Mouse (Mus musculus) right cerebral cortex, postnatal 10 days (tissue): Measurements from ENCODE around the gene Pycr2.

Source experiments
- DNase-seq, 2 experiments: peaks; one replicate each; pipeline ENCODE4 v3.0.0; 2021; ENCODE audit warnings: low spot score in 2 of 2

Pycr2 gene

DNA sequence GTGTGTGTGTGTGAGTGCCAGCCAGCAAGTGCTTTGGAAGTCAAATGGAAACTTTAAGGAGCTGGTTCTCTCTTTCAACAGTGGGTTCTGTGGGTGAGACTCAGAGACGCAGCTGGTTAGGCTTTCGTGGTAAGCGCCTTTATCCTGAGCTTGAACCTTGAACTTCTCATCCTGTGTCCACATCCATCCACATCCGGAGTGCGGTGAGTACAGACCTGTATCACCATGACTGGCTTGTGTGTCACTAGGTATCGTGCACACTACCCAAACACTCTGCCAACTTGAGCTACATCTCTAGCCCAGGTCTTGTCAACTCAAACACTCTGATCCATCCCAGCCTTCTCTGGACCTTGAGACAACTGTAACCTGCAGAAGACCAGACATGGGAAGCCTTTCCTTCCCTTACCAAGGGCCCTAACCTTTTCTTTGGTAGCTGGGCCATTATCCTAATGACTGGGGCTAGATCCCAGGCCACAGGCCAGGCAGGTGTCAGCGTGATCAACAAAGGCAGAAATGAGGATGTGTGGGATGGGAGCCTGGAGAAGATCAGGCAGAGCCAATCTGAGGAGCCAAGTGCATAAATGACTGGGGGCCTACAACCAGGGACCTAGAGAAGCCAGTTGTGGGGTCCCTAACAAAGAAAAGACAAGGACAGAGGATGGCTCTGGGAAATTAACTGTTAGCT, 36.8 kb downstream of the Pycr2 start:
- no peak for DNase-seq

DNA sequence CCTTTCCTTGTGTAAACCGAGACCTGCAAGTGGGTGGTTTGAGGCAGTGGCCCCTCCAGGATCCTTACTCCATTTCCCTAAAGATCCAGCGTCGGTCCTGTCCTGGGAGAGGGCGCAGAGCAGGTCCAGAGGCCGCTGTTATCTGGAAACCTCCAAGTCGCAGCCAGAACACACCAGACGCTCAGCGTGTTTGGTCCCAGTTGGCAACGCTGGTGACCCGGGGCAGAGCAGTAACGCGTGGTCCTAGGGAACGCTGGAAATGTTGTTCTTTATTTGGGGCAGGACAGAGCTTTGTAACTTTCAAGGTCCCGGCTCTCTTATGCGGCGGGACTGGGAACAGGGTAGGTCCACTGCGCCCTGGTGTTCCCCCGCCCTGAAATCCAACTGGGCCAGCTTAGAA, 37.6 kb downstream of the Pycr2 start:
- DNase-seq, result no peak

DNA sequence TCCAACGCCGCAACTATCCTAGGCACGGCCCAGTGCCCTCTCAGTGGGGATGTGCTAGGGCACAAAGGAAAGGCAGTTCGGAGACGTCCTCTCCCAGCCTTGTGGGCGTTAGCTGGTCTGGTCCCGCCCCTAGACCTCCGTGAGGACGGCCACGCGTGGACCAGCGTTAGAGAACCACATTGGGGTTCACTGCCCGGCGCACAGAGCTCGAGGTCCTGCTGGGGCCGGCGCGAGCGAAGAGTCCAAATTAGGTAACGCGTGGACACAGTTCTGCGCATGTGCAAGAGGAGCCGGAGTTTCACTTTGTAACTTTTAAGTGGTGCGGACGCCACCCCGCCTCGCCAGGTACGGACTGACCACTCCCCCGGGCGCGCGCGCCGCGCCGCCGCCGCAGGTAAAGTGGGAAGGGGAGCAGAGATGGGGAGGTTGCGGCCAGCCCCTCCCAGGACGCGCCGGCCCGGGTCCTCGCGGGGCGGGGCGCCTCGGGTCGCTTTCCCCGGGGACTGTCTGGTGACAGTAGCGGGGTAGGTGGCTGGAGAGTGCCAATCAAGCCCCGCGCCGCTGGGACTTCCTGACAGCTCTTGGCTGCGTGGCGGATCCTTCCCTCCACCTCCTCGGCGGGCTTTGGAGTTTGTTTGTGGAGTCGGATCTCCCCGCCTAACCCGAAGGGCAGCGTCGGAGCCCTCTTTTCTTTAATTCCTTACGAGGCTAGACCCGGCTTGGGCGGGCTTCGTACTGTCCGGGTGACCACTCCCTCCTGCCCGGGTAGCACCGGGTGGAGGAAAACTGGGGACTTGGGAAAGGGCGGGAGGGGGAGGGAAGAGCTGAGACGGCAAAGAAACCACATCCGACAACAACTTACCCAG, 38.3 kb downstream of the Pycr2 start, which contains the start of gene Tmem63a:
Gene Tmem63a, plus strand, starts transcription at position 179 of the 866 bp plus-strand sequence.
- DNase-seq, result peak; percentile 51 to 54

DNA sequence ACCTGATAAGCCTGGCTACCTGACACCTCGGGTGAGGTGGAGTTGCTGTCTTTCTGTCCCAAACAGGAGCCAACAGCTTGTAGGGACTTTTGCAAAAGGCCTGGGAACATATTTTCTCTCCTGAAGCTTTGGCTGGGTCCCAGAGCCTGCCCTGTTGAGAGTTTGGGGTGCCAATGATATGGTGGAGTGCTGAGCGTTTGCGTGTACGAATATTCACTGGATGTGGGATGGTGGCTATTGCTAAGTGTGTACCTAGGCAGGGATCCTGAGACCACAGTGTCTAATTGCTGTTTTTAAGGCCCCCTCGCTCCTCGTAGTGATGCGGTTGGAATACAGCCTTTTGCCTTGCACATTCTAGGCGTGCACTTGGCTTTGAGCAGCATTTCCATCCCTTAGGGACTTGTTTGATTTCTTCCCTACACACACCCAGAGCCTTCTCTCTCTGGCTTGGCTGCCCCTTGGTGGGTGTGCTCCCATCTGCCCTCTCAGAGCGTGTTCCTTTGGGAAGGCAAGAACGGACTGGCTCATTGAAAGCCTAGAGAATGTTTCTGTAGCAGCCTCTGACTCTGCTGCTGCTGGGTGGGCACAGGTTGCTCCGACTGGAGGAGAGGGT, 39.0 kb downstream of the Pycr2 start:
- no peak for DNase-seq

DNA sequence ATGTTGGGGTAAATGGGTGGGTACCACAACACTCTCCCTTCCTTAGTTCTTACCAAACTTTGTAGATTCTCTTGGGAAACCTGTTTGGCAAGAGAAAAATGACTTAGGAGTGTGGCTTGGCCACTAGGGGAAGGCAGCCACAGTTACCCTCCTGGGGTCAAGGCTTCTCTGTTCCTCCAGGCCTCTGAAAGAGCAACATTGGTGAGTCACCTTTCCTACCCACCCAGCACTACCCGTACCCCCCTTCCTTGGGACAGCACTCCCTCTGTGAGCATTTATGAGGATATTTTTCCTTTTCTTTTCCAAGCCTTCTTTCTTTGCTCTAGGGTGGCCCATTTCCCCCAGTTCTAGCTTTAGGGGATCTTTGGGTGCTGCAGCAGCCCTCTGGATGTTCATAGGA, 39.8 kb downstream of the Pycr2 start:
- no peak for DNase-seq

DNA sequence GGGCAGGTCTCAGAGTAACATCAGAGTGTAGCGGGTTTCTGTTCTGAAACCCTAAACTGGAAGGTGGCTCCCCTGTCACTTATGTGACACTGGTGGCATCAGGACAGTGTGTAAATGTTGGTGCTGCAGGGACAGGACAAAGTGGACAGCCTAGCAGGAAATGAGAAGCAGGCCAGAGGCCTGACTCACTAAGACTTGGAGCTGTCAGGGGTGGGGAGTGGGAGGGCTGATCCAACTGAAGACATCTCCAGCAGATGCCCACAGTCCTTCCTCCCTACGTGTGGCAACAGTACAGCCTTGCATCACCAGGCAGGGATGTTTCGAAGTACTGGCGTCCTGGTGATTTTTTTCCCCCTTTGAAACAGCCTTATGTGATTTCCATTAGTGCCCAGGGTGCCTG, 40.5 kb downstream of the Pycr2 start:
- DNase-seq, result no peak

DNA sequence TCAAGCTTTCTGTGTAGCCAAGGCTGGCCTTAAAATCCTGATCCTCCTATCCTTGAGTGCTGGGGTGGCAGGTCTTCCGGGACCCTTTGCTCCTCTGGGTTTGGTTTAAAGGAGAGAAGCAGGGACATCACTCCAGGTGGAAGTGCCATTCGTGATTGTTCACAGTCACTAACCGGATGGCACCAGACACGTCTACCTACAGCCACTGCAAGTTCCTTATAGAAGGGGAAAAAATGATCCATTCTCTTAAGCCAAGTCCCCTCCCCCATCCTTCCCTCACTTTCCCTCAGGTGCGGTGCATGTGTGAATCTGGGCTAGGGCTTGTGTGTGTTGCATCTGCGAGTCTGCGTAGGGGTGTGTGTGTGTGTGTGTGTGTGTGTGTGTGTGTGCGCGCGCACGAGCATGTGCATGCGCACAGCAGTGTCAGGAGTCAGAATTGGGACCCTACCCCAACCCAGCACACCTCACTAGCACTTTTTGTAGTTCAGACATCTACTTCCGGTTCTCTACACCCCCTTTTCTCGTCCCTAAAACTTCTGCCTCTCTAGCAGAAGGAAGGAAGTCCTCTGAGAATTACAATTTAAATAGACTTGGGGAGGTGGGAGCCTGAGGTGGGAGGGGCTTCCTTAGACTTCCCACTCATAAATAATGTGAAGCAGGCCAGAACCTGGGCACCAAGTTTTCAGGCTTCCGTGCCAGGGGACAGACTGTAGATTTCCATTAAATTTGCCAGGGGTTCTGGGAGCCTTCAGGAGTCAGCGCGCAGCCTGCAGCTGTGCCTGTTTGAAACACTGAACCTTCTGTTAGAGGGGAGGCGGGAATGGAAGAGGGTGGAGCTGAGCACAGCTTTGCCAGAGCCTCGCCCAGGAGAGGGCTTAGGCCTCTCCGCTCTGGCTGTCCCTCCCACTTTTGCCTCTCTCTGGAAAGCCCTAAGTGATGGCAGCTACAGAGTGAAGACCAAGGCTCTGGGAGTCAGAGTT, 41.2 kb downstream of the Pycr2 start:
- peak; percentile 32 to 37 for DNase-seq

DNA sequence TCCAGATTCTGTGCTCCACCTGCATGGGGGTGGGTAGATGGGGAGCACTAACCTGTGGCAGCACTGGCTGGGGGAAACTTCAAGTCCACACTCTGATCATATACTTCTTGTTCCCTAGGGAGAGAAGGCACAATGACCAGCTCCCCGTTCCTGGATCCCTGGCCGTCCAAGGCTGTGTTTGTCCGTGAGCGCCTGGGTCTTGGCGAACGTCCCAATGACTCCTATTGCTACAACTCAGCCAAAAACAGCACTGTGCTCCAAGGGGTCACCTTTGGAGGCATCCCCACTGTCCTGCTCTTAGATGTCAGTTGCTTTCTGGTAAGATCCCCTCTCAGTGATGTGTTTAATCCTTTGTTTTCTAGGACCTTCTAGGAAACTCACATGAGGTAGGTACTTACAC, 42.4 kb downstream of the Pycr2 start:
- no peak for DNase-seq

DNA sequence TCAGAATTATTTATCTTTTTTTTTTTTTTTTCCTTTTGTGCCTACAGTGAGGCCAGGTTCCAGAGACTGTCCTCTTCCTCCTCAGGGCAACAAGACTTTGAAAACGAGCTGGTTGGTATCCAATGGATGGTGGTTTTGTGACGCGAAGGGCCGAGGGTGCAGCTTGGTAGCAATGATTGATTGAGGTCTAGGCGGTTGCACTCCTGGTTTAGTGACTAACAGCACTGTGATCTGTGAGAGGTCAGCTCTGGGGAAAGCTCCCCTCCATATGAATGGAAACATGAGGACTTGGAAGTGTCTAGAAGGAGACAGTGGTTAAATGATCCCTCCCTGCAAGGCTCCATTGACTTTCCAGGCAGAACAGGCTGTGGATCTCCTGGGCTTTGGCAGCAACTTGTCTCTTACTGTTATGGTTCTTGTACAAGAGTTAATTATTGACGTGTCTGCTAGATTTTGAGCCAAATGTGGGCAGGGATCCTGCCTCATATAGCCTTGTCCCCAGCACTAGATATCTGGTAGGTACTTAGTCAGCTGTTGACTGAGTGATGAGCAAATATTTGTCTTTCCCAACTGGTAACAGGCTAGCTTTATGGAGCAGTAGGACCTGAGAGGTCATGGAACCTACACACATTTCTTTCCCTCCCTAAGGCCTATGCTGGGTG, 48.1 kb downstream of the Pycr2 start:
- no peak for DNase-seq

DNA sequence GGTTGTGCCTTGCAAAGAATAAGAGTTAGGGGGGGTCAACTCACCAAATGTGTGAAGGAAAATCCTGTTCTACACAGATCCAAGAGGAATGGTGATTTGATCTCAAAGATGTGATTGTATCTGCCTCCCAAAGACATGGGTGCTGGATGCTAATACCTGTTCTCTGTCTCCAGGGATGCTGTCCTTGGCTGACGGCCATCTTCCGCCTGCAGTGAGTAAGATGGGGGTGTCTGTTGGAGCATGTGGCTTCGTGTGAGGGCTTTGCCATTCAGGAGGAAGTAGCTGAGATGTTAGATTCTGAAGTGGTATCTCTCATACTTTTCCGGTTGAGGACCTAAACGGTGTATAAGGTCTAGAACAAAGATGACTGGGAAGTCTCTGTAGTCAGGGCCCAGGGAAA, 48.7 kb downstream of the Pycr2 start:
- DNase-seq, result no peak

DNA sequence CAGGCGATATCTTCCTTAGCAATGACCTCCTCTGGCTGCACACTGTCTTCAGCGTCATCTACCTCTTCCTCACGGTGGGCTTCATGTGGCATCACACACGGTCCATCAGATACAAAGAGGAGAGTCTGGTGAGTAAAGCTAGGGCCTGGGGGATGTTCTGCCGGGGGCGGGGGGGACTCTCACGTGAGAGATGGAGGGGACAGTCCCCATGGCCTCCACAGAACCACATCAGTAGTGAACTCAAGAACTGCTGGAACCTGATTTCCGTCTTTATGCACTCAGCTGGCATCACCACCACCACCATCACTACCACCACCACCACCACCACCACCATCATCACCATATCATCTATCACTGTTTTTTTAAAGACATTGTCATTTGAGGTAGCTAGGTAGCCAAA, 52.3 kb downstream of the Pycr2 start:
- DNase-seq, result no peak

DNA sequence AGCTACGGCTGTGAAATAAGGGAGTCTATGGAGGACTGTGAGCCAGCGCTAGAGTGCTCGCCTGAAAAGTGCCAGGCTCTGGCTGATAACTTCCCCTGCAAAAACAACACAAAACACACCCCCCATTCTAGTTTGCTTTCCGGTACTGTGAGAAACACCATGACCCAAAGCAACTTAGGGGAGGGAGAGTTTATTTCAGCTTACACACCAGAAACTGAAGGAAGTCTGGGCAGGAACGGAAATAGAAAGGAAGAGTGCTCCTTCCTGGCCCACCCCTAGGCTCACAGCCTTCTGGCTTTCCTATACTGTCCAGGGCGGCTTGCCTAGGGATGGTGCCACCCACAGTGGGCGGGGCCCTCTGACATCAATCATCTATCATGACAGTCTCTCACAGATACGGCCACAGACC, 52.9 kb downstream of the Pycr2 start:
- no peak for DNase-seq
